Mouse (Mus musculus) 3134 (cell line): Measurements from ENCODE around the gene Rpgr.
A peak's percentile ranks its signal among the peaks of the same experiment; 100 is the strongest.

Experiments used
- DNase-seq: peaks from one replicate; pipeline ENCODE4 v3.0.0-alpha.2; 2011; ENCODE audit warnings: low spot score; ENCODE audit not compliant: insufficient read length; ENCODE audit errors: extremely low read depth

The Rpgr gene

DNA sequence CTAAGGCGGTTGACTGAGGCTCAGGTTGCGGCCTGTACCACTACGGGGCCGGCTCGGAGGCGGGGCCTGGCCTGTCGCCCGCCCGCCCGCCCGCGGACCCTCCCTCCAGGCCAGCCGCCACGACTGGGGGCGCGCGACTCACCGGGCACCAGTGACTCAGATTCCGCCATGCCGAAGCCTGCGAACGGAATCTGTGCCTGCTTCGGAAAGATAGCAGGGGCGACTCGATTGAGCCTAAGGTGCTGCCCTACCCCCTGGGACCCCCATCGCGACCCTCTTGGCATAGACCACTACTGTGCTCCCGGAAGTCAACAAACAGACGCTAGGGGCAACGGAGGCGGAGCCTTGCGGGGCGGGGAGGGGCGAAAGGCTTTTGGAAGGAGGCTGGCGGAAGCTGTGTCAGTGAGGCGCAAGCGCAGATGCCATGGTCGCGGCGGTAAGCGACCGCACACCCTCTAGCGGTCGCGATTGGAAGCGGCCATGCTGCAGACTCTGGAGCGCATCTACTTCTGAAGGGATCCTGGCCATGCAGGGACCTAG is at the start of gene Rpgr:
Gene Rpgr, minus strand, starts transcription at position 511 of the 540 bp plus-strand sequence.
- peak; percentile 91 for DNase-seq

DNA sequence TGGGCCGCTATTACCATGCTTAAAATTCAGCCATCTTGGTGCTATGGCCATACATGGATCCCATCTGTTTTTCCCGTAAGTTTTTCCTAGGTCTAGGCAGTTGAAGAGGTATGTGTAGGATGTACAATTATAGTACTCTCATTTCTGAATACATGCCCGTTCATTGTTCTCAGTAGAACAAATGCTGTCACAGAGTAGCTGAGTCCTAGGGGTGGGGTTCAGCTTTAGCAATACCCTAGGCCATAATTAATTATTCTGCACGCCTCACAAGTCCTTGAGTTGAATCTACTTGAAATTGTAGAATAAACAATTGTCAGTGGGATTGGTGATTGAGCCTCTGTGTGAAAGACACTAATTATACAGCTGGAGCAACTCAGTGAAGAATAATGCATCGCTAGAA is 41.5 kb upstream of the Rpgr start:
- no peak for DNase-seq

DNA sequence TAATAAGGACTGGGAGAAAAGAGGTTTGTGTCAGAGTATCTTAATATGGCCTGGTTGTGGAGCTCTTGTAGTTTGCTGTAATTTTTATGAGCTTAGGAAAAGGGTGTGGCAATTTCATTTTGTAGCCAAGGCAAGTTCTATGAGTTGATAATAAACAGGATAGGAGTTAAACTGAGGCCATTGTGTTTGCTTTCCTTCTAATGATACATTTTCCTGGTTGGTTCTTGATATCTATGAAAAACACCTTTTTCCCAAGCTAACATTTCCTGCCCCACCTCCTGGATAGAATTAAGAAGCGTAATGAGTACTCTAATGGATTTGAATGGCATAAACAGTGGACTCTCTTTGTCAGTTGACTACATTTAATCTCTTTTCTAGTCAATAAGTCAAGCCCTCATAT is 41.1 kb upstream of the Rpgr start:
- no peak for DNase-seq

DNA sequence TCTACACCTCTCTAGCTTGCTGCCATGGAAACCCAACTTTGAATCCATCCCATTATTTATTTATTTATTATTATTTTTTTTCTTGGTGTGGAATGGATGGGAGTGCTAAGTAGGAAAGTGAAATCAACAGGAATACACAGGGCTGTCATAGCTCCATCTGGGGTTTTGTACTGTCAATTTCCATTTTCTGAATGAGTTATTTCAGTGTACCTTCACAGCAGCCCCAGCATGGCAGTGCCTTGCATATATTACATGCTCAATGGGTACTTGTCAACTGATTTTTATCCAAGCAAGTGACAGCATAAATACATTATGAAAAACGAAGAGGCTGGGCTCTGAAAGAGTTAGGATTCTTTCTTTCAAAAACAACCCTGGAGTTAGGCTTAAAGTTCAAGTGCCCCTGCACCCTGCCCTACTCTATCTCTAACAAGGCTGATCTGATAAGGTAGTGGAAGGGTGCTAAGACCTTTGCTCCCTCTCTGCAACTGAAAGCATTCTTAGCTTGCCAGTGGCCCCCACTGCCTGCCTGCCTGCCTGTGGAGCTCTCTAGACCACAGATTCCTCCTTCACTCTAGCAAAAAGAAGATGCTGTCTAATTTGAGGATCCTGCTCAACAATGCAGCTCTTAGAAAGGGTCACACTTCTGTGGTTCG is 35.3 kb upstream of the Rpgr start, which contains the start of gene Otc:
Gene Otc, plus strand, starts transcription at position 454 of the 653 bp plus-strand sequence.
- DNase-seq: no peak

DNA sequence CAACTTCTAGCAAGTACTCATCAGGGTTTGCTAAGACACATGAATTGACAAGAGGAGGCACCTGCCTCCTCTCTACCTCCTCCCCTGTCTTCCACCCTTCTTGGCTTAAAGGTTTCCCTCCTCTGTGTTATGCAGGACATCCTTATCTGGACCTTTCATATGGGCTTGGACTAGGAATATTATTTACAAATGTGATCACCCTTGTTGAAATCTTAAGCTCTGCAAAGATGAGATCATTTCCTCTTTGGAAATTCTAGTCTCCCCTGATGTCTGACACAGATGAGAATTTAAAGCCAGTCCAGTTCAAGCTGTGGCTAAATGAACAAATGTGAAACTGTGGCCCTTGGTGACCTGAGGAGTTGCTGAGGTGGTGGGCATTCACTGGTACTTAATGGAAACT is 34.6 kb upstream of the Rpgr start:
- no peak for DNase-seq

DNA sequence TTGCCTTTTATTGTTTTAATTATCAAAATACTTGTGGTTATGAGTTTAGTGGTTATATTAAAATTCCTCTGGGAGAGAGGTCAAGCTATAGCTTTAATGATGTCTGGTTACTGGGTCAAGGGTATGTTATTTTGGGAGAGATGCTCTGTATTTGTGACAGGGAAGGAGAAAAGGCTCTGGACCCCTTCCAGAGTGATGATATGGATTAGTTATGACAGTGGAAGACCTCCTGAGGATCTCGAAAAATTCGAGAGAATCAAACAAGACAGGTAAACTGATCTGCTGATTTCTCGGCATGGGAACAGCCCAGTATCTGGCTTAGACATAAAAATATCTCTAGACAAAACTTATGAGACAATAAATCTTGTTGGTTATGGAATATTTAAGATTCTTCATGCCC is 27.2 kb upstream of the Rpgr start:
- no peak for DNase-seq

DNA sequence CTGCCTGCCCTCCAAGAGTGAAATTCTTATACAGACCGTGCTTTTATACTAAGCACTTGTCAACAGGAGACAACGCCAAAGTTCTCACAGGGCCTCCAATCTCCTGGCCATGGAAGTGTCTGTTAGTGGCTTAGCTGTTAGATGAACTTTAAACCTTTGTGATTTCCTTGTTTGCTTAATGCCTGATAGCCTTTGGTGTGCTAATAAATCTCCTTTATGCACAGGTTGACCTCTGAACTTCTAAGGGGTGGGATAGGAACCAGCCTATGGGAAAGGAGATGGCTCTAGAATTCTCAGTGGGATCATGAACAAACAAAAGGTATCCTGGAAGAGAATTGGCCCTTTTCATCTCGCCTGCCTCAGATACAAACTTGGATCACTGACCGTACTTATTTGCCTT is 22.8 kb upstream of the Rpgr start:
- no peak for DNase-seq

DNA sequence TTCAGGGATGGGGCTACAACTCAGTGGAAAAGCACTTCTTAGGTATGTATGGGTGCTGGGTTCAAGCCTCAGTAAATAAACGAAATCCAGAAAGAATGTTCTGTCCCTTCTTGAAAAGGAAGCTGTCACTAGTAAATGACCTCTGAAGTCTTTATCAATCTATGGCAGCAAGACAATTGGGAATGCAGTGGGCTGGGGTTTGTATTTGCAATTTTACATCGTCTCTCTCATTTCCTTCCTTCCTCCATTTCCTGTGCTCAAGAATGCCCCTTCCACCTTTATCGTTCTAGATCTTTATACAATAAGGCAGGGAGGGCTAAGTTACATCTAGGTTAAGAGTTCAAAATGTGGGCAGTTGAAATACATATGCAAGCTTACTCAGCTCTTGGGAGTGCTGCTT is 17.9 kb upstream of the Rpgr start:
- no peak for DNase-seq

DNA sequence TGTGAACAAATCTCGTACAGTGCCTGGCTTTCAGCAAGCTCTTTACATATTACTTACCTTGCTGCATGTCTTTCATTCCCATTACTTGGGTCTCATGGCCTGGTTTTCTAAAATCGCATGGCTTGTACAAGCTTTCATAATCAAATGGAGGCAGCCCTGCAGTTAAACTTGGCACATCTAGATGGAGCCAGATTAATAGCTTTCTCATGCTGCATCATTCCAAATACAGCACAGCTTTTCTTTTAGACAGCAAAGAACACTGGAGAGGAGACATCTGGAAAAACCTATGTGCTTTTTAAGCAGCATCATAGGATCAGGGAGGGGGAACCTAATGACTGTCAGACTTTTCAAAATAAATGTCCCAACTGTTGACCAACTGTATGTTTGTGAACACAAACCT is 16.3 kb upstream of the Rpgr start:
- no peak for DNase-seq

DNA sequence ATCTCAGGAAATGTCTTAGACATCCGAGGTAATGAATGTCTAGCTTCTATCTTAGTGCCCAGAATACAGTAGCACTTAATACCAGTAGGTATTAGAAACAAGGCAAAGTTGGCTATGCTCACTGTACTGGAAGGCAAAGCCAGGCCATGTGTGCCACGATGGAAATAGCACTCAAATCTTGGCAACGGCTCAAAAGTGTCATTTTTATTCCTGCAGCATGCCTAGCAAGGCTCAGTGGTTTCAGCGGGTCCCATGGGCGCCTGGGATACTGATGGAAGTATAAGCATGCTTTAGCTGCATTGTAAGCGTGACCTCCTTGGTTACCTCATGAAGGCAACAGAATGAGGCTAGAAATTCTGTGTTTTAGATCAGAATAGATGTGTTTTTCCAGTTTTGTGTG is 2.6 kb upstream of the Rpgr start:
- no peak for DNase-seq

DNA sequence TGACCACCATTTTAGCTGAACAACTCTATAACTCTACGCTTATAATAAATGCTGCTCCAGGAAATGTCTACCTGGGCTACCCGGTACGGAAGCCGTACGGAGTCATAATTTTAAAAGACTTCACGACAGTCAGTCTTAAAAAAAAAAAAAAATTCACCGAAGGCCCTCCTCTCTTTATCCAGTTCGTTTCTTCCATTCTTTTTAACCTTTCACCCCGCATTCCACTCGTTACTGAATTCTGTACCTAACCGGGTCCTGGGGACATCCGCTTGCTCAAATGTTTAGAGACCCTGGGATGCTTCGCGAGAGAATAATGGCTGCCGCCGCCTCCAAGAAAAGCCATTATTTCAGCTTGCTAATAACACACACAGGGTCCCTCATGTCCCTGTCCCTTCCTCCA is 748 bp downstream of the Rpgr start:
- no peak for DNase-seq

DNA sequence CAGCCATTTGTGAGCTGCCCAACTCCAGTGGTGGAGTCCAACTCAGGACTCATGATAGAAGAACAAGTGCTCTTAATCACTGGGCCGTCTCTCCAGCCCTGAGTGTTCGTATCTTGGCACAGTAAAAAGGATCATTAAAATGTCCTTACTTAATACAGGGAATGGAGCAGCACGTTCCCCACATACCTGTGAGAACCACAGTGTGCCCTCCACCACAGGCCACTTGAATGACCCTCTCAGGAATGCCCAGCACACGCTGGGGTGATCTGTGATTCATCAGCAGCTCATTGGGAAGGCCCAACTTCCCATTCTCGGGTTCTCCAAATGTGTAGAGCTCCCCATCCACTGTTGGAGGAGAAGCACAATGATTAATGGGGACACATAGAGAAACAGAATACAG is 10.8 kb downstream of the Rpgr start:
- DNase-seq: no peak

DNA sequence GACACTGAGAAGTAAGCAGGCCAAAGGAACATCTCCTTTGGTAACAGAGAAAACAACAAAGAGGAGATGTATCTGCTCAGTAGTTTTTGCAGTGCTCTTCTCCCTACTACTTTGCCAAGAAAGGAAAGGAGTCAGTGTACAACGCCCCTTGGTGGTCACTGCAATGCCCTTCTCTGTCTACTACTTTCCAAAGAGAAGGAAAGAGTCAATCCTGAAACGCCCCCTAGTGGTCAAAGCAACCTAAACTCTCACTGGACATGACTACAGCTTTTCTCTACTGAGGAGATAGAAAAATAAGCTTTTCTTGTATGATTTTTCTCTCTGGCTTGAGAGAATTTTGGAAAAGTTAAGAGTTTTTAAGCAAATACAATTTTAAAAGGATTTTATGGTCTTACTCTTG is 15.4 kb downstream of the Rpgr start:
- DNase-seq: no peak

DNA sequence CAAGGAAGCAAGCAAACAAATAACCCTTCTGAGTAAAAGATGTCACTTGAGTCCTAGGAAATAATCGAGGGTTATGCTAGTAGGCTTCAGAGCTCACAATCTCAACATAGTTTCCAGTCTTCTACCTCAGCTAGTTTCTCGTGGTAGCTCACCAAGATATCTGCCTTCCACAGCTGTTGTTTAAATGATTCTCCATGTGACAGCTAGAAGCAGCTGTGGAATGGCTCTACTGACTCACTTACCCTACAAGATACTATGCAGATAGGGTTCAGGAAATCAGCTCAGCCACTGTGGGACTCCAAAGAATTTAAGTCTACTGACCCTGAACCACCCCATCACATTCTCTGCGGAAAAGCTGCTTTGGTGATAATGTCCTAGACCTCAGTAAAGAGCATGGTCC is 64.3 kb downstream of the Rpgr start:
- no peak for DNase-seq

DNA sequence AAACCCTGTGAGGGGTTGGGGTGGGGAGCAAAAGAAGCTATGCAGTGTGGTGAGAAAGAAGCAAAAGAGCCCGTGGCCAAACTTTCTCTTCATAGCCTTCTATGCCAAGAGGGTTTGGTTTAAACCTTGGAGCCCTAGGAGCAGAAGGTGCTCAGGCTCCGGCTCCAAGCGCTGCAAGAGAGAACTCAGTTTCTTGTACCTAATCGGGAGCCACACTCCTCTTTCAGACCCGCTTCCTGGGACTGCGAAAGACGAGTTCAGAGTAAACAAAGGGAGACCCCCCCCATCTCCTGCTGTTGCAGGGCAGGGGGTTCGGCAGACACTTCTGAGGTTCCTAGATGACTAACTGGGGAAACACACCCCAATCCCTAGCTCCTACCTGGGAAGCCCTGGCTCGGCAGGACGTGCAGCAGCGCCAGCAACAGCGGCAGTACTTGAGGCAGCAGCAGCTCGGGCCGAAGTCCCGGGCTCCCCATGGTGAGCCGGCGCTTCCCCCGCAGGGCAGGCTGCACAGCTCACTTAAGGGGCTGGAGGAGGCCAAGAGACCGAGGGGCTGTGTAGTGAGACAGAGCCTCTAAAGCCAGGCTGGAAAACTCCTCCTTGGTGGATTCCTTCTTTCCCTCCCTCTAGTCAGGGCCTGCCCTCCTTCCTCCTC is 99.5 kb downstream of the Rpgr start, which contains the start of gene Srpx:
Gene Srpx, minus strand, starts transcription at position 645 of the 655 bp plus-strand sequence.
- no peak for DNase-seq

DNA sequence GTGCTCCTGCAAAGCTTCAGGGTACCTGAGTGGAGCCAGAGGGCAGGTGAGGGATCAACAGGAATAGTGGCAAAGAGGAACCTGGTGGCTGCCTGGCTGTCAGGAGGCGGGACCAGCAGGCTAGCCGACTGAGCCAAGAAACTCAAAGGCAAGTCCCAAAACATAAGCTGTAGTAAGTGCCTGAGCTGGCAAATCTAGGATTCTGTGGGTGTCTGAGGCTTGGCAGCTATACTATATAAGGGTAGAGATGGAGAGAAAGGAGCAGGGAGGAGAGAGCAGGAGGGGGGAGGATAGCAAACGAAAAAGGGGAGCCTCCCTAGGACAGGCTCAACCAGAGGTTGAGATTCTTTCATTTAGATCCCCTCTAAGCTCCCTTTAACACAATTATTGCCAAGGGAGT is 100.9 kb downstream of the Rpgr start:
- no peak for DNase-seq

DNA sequence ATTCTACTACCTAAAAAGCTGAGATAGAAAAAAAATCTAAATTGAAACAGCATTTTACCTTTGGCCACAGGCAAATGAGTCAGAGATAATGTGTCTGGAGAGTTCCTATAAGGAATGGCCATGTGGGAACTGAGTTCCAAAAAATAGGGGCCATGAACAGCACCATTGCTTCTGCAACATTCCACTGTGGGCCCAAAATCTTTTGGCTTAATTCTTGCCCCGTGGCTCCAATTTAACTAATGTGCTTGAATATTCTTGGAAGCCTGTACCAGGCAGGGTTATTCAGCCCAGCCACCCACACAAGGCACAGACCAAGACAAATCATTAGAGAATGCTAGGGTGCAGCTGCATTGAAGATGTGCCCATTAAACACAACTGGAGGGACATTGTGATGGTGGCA is 106.0 kb downstream of the Rpgr start:
- DNase-seq: no peak

DNA sequence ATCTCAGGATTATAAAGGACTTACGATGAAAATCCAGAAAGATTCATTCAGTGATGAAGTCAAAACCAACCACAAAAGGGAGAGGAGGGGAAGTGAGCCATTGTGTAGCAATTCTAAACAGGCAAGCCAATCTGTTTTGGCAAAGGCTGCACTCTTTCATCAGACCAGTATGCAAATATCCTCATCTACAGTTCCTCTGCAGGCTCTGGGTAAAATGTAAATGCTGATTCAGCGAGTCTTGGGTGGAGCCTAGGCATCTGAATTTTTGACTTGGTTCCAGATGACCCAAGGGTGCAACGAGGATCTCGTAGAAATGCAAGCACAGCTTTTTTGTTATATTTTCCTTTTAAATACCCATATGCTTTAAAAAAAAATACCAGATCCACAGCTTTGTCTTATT is 108.2 kb downstream of the Rpgr start:
- peak; percentile 15 for DNase-seq

DNA sequence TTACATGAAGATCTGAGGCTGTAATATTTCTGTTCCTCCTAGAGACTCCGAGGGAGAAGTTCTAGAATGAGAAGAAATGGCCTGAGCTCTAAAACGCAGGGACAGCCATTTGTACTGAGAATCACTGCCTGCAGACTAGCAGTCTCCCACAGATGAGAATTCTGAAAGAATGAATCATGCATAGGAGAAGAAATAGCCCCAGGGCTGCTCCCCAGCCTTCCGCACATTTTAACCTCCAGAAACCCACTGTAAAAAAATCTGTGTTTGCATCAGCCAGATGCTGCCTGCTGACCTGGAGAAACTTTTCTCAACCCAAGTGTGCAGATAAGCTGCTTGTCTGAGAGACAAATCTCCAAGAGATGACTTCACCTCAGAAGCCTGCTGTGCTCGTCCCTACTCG is 111.2 kb downstream of the Rpgr start:
- DNase-seq: peak; percentile 25

DNA sequence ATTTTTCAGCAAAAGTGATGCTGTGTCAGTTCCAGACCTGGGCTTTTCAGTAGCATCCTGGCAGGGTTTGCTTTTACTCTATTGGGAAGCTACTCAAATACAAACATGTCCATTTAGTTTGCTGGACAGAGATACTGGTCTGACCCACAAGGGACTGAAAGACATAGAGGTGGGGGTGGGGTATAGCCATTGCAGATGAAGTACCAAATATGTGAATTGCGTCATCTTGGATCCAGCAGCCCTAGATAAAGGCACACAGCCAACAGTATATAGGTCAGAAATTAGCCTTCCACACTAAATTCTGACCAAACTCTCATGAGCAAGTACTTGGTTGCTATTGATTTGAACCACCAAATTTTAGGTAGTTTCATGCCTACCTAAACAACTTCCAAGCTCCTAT is 114.0 kb downstream of the Rpgr start:
- no peak for DNase-seq

DNA sequence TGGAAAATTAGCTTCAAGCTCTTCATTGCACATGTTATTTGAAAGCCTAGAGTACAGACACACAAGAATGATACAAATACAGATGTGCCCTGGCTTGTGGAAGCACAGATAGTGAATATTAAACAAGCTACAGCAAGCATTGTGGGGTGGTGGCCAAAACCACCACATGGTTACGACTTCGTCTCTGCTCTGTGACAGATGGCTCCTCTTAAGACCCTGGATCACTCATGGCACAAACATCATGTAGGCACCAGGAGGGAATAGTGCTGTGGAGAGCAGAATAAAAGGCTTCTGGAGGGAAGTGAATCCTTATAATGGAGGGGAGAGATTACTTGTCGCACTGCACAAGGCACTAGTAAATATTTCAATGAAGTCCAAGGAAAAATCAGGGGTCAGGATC is 120.9 kb downstream of the Rpgr start:
- DNase-seq: no peak

DNA sequence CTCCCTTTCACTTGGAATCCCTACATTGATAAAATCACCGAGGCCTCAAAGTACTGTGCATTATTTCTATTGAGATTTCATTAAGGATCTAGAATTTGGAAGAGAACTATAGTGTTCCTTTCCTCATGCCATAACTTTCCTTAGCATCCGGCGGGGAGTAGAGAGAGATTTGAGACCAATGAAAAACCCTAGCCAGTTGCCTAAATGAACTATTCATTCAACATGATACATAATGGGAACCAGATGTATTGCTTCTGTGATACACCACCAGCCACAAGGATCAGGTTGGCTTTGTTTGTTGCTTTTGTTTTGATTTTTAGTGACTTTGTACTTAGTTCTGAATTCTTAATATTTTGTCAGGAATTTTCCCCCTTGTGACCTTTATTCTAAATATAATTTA is 136.3 kb downstream of the Rpgr start:
- no peak for DNase-seq
